Mouse (Mus musculus) heart, embryonic 13.5 days (tissue): ENCODE results near the gene Hist1h1t. TPM values are rescaled to one million over a fixed set of nuclear protein-coding genes. Genes with fewer than 3 reads are reported as not detected.

Source experiments
- ATAC-seq: fragments of 200-750 bp; cut with Nextera tagmentation; 2 replicates; pipeline ENCODE4 v1.8.0; 2017; ENCODE audit warnings: moderate TSS enrichment; ENCODE audit not compliant: insufficient number of reproducible peaks, low FRiP score, low TSS enrichment; ENCODE audit errors: extremely low read depth
- H3K27ac ChIP-seq: fragments of 300-500 bp; sonication (generic); replicated peaks from 2 replicates; pipeline ENCODE4 v1.5.1; 2015; ENCODE audit warnings: moderate library complexity, mild to moderate bottlenecking, inconsistent platforms
- H3K27me3 ChIP-seq: fragments of 300-500 bp; sonication (generic); replicated peaks from 2 replicates; pipeline ENCODE4 v1.6.1; 2015; ENCODE audit warnings: mild to moderate bottlenecking, inconsistent platforms
- H3K36me3 ChIP-seq: fragments of 300-500 bp; sonication (generic); 2 replicates; pipeline ENCODE4 v1.6.1; 2015; ENCODE audit warnings: mild to moderate bottlenecking, inconsistent platforms
- H3K4me1 ChIP-seq: fragments of 300-500 bp; sonication (generic); 2 replicates; pipeline ENCODE4 v1.6.1; 2015; ENCODE audit warnings: inconsistent platforms
- H3K4me2 ChIP-seq: fragments of 300-500 bp; sonication (generic); 2 replicates; pipeline ENCODE4 v1.6.1; 2015; ENCODE audit warnings: inconsistent platforms, mild to moderate bottlenecking, moderate library complexity
- H3K4me3 ChIP-seq: fragments of 300-500 bp; sonication (generic); 2 replicates; pipeline ENCODE4 v1.5.1; 2015; ENCODE audit warnings: moderate library complexity, mild to moderate bottlenecking, inconsistent platforms
- H3K9ac ChIP-seq: fragments of 300-500 bp; sonication (generic); 2 replicates; pipeline ENCODE4 v1.6.1; 2015; ENCODE audit warnings: inconsistent platforms, mild to moderate bottlenecking, moderate library complexity
- H3K9me3 ChIP-seq: fragments of 300-500 bp; sonication (generic); 2 replicates; pipeline ENCODE4 v1.6.1; 2016; ENCODE audit warnings: inconsistent platforms
- WGBS: fragments of 180-500 bp; shearing (Covaris S2); methylation state at CpG from one replicate; pipeline ENCODE4 v1.1.7; 2015; ENCODE audit warnings: mixed read lengths; 5-methylcytosine and 5-hydroxymethylcytosine counted together
- polyA plus RNA-seq: library from polyadenylated mRNA; unstranded; fragments of >200 nt; fragmentation: Nextera tagmentation; extraction: Ambion mirVana; gene quantifications from 2 replicates; pipeline ENCODE4 v1.2.1, GENCODE M21; 2015

The Hist1h1t gene
- polyA plus RNA-seq, 1 experiment from 2014 or later, result not detected

GRCm38 (mm10) chr13:23687181-23687580 is 8.4 kb upstream of the Hist1h1t start:
- no peak overlapping the region for H3K9ac ChIP-seq
- no peak overlapping the region for H3K27ac ChIP-seq
- H3K36me3 ChIP-seq, result no peaks in the 10 kb centered on the region
- no peak for ATAC-seq
- H3K27me3 ChIP-seq, result no peaks in the 10 kb centered on the region
- peaks cover 26% of the 10 kb centered on the region for H3K4me1 ChIP-seq
- H3K9me3 ChIP-seq, result no peaks in the 10 kb centered on the region
- WGBS, result 83% methylated on average over 4 of the region's 4 CpGs
- H3K4me3 ChIP-seq, result no peak overlapping the region
- no peak overlapping the region for H3K4me2 ChIP-seq

DNA sequence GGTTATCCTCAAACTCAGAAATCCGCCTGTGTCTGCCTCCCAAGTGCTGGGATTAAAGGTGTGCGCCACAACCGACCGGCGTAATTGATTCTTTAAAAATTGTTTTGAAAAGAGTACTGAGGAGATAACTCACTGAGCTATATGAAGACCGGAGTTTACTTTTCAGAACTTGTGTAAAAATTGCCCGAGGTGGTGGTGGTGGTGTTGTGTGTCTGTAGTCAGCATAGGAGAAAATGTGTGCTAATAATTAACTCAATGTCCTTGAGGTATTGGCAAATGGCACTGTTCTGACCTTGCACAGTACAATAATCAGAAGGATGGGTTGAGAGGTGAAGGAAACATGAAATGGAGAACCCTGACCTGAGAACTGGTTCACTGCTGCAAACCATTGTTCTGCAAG is 7.7 kb upstream of the Hist1h1t start:
- H3K9me3 ChIP-seq, result no peaks in the 10 kb centered on the region
- no peaks in the 10 kb centered on the region for H3K27me3 ChIP-seq
- H3K4me3 ChIP-seq, result no peak overlapping the region
- H3K27ac ChIP-seq, result no peak overlapping the region
- H3K4me2 ChIP-seq, result no peak overlapping the region
- H3K4me1 ChIP-seq, result peaks cover 20% of the 10 kb centered on the region
- no peak overlapping the region for H3K9ac ChIP-seq
- ATAC-seq, result no peak
- 93% methylated on average over 7 of the region's 7 CpGs for WGBS
- H3K36me3 ChIP-seq, result no peaks in the 10 kb centered on the region

GRCm38 (mm10) chr13:23688956-23689355 is 6.7 kb upstream of the Hist1h1t start:
- H3K27ac ChIP-seq, result no peak overlapping the region
- WGBS, result 82% methylated on average over 2 of the region's 2 CpGs
- no peaks in the 10 kb centered on the region for H3K9me3 ChIP-seq
- H3K27me3 ChIP-seq, result no peaks in the 10 kb centered on the region
- no peaks in the 10 kb centered on the region for H3K36me3 ChIP-seq
- no peak for ATAC-seq
- no peak overlapping the region for H3K9ac ChIP-seq
- peaks cover 16% of the 10 kb centered on the region for H3K4me1 ChIP-seq
- H3K4me2 ChIP-seq, result no peak overlapping the region
- no peak overlapping the region for H3K4me3 ChIP-seq

DNA sequence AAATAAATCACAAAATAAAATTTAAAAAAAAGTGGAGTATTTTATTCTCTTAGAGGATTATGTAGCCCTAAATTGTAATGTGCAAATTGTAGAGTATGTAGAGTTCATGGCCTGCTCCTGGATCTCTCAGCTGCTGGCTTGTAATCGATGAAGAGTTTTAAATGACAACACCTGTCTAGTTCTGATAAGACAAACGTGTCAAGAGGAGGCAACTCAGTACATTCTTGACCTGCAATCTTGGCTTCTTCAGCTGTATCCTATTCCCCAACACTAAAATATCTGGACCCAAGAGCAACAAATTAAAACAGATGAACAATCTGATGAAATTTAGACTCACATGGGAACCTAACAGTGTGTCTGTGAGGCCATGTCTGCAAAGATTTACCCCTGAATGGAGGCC is 6.2 kb upstream of the Hist1h1t start:
- peaks cover 16% of the 10 kb centered on the region for H3K4me1 ChIP-seq
- H3K4me3 ChIP-seq, result no peak overlapping the region
- WGBS, result 57% methylated on average over 2 of the region's 2 CpGs
- H3K27ac ChIP-seq, result no peak overlapping the region
- no peaks in the 10 kb centered on the region for H3K36me3 ChIP-seq
- no peaks in the 10 kb centered on the region for H3K27me3 ChIP-seq
- H3K4me2 ChIP-seq, result no peak overlapping the region
- no peaks in the 10 kb centered on the region for H3K9me3 ChIP-seq
- no peak for ATAC-seq
- H3K9ac ChIP-seq, result no peak overlapping the region

GRCm38 (mm10) chr13:23693856-23694440 is 1.7 kb upstream of the Hist1h1t start:
- WGBS, result 71% methylated on average over 6 of the region's 6 CpGs
- H3K9me3 ChIP-seq, result no peaks in the 10 kb centered on the region
- no peak overlapping the region for H3K9ac ChIP-seq
- no peak overlapping the region for H3K4me2 ChIP-seq
- H3K27me3 ChIP-seq, result no peaks in the 10 kb centered on the region
- H3K36me3 ChIP-seq, result no peaks in the 10 kb centered on the region
- no peak for ATAC-seq
- no peak overlapping the region for H3K27ac ChIP-seq
- H3K4me1 ChIP-seq, result peaks cover 24% of the 10 kb centered on the region
- H3K4me3 ChIP-seq, result no peak overlapping the region

- Histone ChIP-seq H3K36me3 (no peaks in the 10 kb centered on the region), H3K27ac (no peak overlapping the region), H3K9ac (no peak overlapping the region), H3K4me3 (no peak overlapping the region), H3K9me3 (no peaks in the 10 kb centered on the region), H3K4me1 (peaks cover 25% of the 10 kb centered on the region), H3K27me3 (no peaks in the 10 kb centered on the region), H3K4me2 (no peak overlapping the region)
- no peak for ATAC-seq
- WGBS, result 88% methylated on average over 9 of the region's 9 CpGs
Measured at GRCm38 (mm10) chr13:23694956-23695355, 658 bp upstream of the Hist1h1t start.

- peak overlapping the region; percentile 37; the same call in 1 of the 2 replicates for H3K9ac ChIP-seq
- peak overlapping the region; percentile 46 for H3K4me2 ChIP-seq
- H3K9me3 ChIP-seq, result no peaks in the 10 kb centered on the region
- ATAC-seq, result no peak
- 46% methylated on average over 15 of the region's 15 CpGs for WGBS
- H3K27me3 ChIP-seq, result no peaks in the 10 kb centered on the region
- H3K4me1 ChIP-seq, result peaks cover 25% of the 10 kb centered on the region
- no peak overlapping the region for H3K27ac ChIP-seq
- no peak overlapping the region for H3K4me3 ChIP-seq
- no peaks in the 10 kb centered on the region for H3K36me3 ChIP-seq
Measured at GRCm38 (mm10) chr13:23696061-23696474, 454 bp downstream of the Hist1h1t start.

GRCm38 (mm10) chr13:23697491-23698299 is 2.1 kb downstream of the Hist1h1t start:
- no peaks in the 10 kb centered on the region for H3K27me3 ChIP-seq
- H3K4me3 ChIP-seq, result peak overlapping the region; percentile 55
- H3K4me2 ChIP-seq, result peak overlapping the region; percentile 81
- peak; percentile 63 for ATAC-seq
- H3K9ac ChIP-seq, result peak overlapping the region; percentile 83
- no peaks in the 10 kb centered on the region for H3K36me3 ChIP-seq
- H3K27ac ChIP-seq, result peak overlapping the region; percentile 93
- H3K9me3 ChIP-seq, result no peaks in the 10 kb centered on the region
- under 1% methylated on average over 27 of the region's 32 CpGs for WGBS
- H3K4me1 ChIP-seq, result peaks cover 25% of the 10 kb centered on the region

- peak; percentile 81 for ATAC-seq
- Histone ChIP-seq H3K27ac (peak within 1 kb of the TSS; percentile 93), H3K4me3 (peak within 1 kb of the TSS; percentile 55)
Measured at GRCm38 (mm10) chr13:23698300-23698693, 2.7 kb downstream of the Hist1h1t start, which contains the start of gene Hist1h4c. Gene Hist1h4c (minus strand): TSS chr13:23698454.

DNA sequence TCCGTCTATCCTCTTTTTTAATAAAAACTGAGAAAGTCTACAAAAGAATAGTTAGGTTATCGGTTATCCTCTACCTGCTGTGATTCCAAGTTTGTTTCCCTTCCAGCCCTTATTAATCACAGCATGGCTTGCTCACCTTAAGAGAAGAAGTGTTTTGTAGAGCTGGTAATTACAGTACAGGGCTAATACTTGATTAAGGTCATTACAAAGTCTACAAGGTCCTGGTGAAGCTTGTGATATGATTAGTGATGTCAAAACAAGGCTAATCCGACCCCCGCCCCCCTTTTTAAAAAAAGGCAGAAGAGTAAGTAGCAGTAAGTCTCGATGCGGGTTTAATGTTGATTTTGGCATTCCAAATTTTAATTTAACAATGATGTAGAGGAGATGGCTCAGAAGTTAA is 3.4 kb downstream of the Hist1h1t start:
- no peaks in the 10 kb centered on the region for H3K36me3 ChIP-seq
- 63% methylated on average over 6 of the region's 6 CpGs for WGBS
- peaks cover 25% of the 10 kb centered on the region for H3K4me1 ChIP-seq
- no peaks in the 10 kb centered on the region for H3K9me3 ChIP-seq
- H3K4me2 ChIP-seq, result peak overlapping the region; percentile 81
- peak overlapping the region; percentile 93 for H3K27ac ChIP-seq
- no peak for ATAC-seq
- H3K9ac ChIP-seq, result peak overlapping the region; percentile 37
- H3K4me3 ChIP-seq, result peak overlapping the region; percentile 55; the same call in 1 of the 2 replicates
- H3K27me3 ChIP-seq, result no peaks in the 10 kb centered on the region

More at GRCm38 (mm10) chr13:23698300-23698693, 2.7 kb downstream of the Hist1h1t start, which contains the start of gene Hist1h4c:
- peak within 1 kb of the TSS; percentile 83 for H3K9ac ChIP-seq
- H3K36me3 ChIP-seq, result no peaks in the 10 kb centered on the region
- 0% methylated on average over 22 of the region's 22 CpGs for WGBS
- no peaks in the 10 kb centered on the region for H3K27me3 ChIP-seq
- no peaks in the 10 kb centered on the region for H3K9me3 ChIP-seq
- H3K4me1 ChIP-seq, result peaks cover 25% of the 10 kb centered on the region
- H3K4me2 ChIP-seq, result peak within 1 kb of the TSS; percentile 81

DNA sequence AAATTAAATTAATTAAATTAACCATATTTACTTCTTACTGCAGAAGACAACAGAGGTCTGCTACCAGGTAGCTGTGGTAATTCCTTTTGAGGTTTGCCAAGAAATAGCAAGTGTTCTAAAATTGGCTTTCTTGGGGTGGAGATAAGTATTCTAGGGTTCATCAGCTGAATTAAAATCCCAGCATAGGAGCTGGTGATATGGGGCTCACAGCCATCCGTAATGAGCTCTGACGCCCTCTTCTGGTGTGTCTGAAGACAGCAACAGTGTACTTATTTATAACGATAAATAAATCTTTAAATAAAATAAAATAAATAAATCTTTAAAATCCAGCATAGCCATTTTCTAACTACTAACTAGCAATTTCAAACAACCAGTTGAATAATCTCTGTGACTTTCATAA is 4.2 kb downstream of the Hist1h1t start:
- Histone ChIP-seq H3K9ac (no peak overlapping the region), H3K27ac (no peak overlapping the region), H3K36me3 (no peaks in the 10 kb centered on the region), H3K4me3 (no peak overlapping the region), H3K4me1 (peaks cover 25% of the 10 kb centered on the region), H3K27me3 (no peaks in the 10 kb centered on the region), H3K9me3 (no peaks in the 10 kb centered on the region), H3K4me2 (no peak overlapping the region)
- 64% methylated on average over 3 of the region's 3 CpGs for WGBS
- ATAC-seq, result no peak
